16 mouse cellular contexts compared by ENCODE assay signal in the genomic region with DNA sequence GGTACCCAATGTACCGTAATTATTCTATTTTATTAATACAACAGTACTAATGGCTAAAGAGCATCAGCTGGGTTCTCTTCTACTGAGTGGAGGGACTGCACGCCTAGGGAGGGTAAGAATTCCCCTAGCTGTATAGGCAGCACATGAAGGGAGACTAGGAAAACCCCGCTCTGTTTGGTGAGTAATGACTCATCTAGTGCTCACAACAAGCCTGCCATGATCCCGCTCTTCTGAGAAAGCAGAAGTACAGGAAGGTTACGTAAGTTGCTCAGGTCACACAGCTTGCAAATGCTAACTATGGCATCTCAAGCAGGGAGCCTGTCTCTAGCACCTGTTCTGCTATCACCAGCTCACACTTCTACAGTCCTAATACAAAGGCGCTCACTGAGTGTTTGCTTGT. TPM values are rescaled to one million over a fixed set of nuclear protein-coding genes. Genes with fewer than 3 reads are reported as not detected.
DNase-seq lines count a peak whose midpoint lies in the region; ATAC-seq lines count a peak whose summit lies in the region.
"Had no signal": no experiment of that assay in that cellular context is flagged by ENCODE, and none has a peak within 500 bp of the region (broad histone marks: within the 10 kb centered on the region; RNA-seq: fewer than 3 reads in every experiment).

No protein-coding gene starts in this region.

- 87% methylated on average over 6 of the region's 6 CpGs for WGBS in kidney, embryonic 15.5 days

- intact Hi-C loops in heart, postnatal 14 days (cut with DNase I): no loop called here

- H3K4me2 ChIP-seq in kidney, embryonic 15.5 days: no peak overlapping the region
- H3K4me2 ChIP-seq: limb, embryonic 15.5 days; midbrain, embryonic 15.5 days had no signal

- no peaks in the 10 kb centered on the region for H3K9me3 ChIP-seq in kidney, embryonic 15.5 days (replicated peaks)
- H3K9me3 ChIP-seq: hindbrain, embryonic 10.5 days; limb, embryonic 15.5 days; midbrain, embryonic 15.5 days had no signal

- no peaks in the 10 kb centered on the region for H3K36me3 ChIP-seq in kidney, embryonic 15.5 days
- H3K36me3 ChIP-seq: hindbrain, embryonic 10.5 days; limb, embryonic 15.5 days; midbrain, embryonic 15.5 days had no signal

- no peak overlapping the region for H3K9ac ChIP-seq in kidney, embryonic 15.5 days
- H3K9ac ChIP-seq: limb, embryonic 15.5 days; midbrain, embryonic 15.5 days had no signal

- H3K4me1 ChIP-seq in kidney, embryonic 15.5 days: no peaks in the 10 kb centered on the region
- H3K4me1 ChIP-seq: hindbrain, embryonic 10.5 days; limb, embryonic 15.5 days; midbrain, embryonic 15.5 days had no signal

- peak; percentile 61 for DNase-seq in kidney, adult 9 months
- peak; percentile 73 for DNase-seq in cerebellum, adult 9-11 months
- no peak for DNase-seq in heart, postnatal 14 days
- DNase-seq in urinary bladder, adult 18-20 months (ENCODE audit: low spot score in 2 of 2): no peak
- DNase-seq: embryo, embryonic 11 days; spleen, adult 18-20 months had no signal

- no peaks in the 10 kb centered on the region for H3K27me3 ChIP-seq in kidney, embryonic 15.5 days
- H3K27me3 ChIP-seq: limb, embryonic 15.5 days; midbrain, embryonic 15.5 days had no signal

- H3K4me3 ChIP-seq in kidney, embryonic 15.5 days (replicated peaks): no peak overlapping the region
- H3K4me3 ChIP-seq: hindbrain, embryonic 10.5 days; left cerebral cortex, adult 2 months; limb, embryonic 15.5 days; midbrain, embryonic 15.5 days had no signal

- H3K27ac ChIP-seq in kidney, embryonic 15.5 days: no peak overlapping the region
- H3K27ac ChIP-seq: hindbrain, embryonic 10.5 days; left cerebral cortex, adult 2 months; limb, embryonic 15.5 days; midbrain, embryonic 15.5 days had no signal

- no peak for ATAC-seq in kidney, embryonic 15.5 days (replicated peaks; ENCODE audit: low FRiP score)
- ATAC-seq in activated CD4-positive, CD25-positive, alpha-beta regulatory T cell, adult 4 months: peak; percentile 65
- ATAC-seq in megakaryocyte, adult 5-6 weeks (ENCODE audit: poor library complexity, severe bottlenecking): peak; percentile 69
- ATAC-seq: midbrain, embryonic 15.5 days had no signal

RNA-seq across cellular contexts. Expression of gene Slc13a1, which starts 1.1 kb away (rescaled TPM):
- 3.3 and 4.2 TPM in 2 replicates for polyA plus RNA-seq in kidney, embryonic 15.5 days (2015; fragmentation: Nextera tagmentation; extraction: Ambion mirVana)
- polyA plus RNA-seq in activated CD4-positive, CD25-positive, alpha-beta regulatory T cell, adult 4 months (2017; shearing (Covaris generic)): not detected
- not detected in 2 replicates for total RNA-seq in megakaryocyte, adult 5-6 weeks (2015)
- not detected in 2 replicates for total RNA-seq in megakaryocyte, adult 5-6 weeks (2017)
- total RNA-seq in heart, postnatal 14 days (2021): not detected
- total RNA-seq: heart, adult 8-10 months had no signal
- polyA plus RNA-seq: neural tube, embryonic 11.5 days; testis, adult 2 months had no signal

Comparison
In these comparisons a context has a peak if more than half of its experiments do, and no peak if none do; other contexts are left out.
1. DNase-seq: peak in kidney, adult 9 months (single experiment) and cerebellum, adult 9-11 months (single experiment); none in heart, postnatal 14 days (0 of 2) and urinary bladder, adult 18-20 months (0 of 2).